Mouse (Mus musculus) kidney, adult 8-10 months (tissue): ENCODE results near the gene Stxbp3.
"Not testable (repeated sequence)": the region's sequence is repeated elsewhere in the genome, so short reads cannot be mapped to it uniquely, and the experiment has no call there.

ENCODE experiments used
- DNase-seq, 2 experiments: peaks; one replicate each; pipeline ENCODE4 v3.0.0; 2022

Gene Stxbp3

DNA sequence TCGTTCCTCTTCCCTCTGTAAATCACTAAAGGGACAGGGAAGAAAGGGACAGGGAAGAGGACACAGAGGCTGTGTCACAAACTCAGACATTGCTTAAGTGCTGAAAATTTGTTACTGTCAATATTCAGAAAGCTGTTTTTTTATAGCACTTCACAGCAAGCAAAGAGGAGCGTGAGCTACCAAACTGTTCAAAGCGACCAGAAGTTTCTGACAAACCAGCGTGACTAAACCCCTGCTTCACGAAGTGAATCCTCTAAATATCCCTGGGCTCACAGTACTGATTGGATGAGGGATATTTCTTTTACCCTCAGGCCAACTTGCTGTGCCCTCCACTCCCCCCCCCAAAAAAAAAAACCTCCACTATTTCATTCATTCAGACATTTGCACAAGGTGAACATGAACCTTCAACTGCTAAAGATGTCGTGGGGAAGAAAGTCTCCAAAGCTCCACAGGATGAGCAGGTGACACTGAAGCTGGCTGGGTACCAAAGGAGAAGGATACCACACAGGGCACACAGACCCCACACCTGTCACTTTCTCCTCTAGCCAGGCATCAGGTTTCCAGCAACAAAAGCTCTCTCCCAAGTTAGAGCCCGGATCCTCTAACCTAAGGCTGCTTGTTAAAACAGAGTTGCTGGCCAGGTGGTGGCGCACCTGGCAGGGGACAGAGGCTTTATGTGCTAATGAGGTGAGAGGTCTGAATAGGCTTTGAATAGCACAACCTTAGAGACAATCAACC is 16.2 kb upstream of the Stxbp3 start:
- peak; percentile 29 to 52 for DNase-seq

DNA sequence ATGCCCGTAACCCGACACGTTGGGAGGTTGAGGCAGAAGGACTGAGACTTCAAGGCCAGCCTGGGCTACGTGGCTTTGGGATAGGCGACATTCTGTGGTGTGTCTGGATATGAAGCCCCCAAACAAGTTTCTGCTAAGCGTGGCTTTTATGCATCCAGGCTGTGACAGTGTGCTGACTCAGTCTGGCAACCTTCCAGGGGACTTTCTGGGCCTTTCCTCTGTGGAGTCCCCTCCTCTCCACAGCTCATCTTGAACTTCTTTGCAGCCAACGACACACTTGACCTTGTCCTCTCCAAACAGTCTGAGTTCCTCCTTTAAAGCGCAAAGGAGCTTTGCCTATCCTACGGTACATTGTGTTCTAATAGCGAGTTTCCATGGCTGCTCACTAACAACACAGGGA is 15.5 kb upstream of the Stxbp3 start:
- no peak for DNase-seq

DNA sequence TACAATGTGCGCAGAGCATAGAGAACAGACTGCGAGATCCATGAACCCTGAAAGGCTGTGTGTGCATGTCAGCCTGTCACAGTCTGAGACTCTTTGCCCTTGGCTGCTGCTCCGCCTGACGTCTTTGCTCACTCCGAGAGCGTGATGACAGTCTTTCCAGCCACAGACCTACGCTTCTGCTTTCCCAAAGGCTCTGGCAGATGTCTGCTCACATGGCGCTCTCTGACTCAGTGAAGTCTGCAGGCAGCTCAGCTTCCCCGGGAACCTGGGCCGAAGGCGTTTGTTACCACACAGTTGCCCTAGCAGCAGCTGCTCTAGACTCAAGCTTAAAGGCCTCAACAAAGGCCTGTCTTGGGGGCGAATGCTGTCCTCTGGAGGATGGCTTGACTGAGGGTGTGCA is 15.0 kb upstream of the Stxbp3 start:
- DNase-seq: no peak

DNA sequence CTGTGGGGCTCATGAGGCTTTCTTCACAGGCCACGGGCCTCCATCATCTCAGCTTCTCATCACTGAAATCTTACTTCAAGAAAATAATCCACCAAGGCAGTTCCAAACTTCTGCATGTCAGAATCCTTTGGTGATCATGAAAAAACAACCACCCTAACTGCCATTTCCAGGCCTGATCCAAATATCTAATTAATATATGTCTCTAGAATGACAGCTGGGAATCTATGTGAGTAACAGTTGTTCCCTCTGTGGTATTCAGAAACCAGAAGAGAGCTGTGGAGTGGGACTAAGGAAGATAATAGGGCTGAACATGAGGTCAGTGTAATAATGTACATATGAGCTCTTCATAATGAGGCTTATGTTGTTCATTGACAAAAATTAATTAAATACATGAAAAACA is 12.9 kb upstream of the Stxbp3 start:
- DNase-seq: no peak

DNA sequence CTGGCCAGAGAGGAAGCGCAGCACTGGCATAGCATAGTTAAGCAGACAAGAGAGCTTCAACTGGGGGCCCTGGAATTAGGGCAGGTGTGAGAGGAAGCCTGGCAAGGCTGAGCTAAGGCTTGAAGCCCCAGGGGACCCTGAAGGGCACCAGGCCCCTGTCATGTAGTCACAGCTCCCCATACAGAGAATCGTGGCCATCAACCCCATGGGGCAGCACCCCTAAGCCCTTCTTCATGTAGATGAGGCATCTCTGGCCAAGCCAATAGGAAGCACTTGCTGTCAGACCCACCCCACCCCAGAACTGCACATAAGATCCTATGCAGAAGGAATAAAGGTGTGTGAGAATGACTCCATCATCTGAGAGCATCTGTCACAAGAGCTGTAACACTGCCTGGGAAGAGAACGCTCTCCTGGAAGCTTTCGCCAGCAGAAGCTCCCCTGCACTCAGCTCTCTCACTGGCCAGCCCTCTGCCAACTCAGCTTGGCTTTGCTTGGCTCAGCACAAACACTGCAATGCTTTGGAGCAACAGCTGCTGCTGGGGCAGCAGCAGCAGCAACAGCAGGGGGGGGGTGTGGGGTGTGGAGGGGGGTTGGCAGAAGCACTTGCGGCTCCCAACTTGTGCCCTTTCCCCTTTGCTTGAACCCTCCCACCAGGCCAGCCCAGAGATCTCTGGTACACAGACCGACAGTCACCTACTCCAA is 11.8 kb upstream of the Stxbp3 start:
- peak in 1 of 2 experiments; percentile 21 for DNase-seq

DNA sequence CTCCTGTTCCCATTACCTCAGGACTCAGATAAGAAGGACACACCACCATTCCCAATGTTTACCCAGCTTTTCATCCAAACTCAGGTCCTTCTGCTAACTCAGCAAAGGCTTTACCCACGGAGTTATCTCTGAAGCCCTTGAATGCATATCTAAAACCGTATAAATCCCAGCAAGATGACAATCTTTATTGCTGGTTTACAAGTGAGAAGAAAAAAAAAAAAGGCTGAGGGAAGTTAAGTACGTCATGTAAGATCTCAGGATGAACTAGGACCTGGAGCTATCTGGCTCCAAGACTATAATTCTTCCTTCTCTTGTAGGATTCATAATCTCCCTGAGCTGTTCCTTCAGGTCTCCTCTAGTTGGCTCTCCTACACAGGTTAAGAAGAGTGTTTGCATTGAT is 11.2 kb upstream of the Stxbp3 start:
- no peak for DNase-seq

DNA sequence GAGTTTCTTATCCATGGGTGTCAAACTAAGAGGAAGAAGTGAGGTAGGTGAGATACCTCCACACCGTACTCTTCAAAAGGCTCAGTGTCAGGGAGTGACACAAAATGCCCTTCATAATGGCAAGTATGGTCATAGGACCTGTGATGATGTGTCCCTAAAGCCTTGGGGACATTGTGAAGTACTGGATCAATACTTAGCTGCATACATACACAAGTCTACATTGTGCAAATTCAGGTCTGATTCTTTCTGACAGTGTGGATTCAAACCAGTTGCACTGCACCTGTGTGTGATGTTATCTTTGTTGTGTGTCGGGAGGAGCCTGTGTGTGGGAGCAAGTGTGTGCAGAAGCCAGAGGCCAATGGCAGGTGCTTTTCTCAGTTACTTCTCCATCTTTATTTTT is 10.7 kb upstream of the Stxbp3 start:
- no peak for DNase-seq

DNA sequence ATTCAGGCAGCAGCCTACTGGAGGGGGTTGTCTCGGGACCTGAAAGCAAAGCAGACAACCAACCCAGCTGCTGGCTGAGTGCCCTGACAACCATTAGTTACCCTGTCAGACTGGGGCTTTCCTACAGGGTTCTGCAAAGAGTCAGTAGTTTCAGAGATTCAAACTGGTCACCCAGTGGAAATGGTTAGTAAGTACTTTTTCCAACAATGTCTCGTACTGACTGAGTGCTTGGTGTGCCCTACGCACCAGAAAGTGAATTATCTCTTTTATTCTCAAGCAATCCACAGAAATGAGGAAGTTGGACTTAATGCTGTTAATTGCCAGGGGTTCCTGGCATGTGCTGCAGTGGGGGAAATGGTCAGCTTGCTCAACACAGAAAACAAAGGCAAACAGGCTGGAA is 10.2 kb upstream of the Stxbp3 start:
- peak in 1 of 2 experiments; percentile 22 for DNase-seq

DNA sequence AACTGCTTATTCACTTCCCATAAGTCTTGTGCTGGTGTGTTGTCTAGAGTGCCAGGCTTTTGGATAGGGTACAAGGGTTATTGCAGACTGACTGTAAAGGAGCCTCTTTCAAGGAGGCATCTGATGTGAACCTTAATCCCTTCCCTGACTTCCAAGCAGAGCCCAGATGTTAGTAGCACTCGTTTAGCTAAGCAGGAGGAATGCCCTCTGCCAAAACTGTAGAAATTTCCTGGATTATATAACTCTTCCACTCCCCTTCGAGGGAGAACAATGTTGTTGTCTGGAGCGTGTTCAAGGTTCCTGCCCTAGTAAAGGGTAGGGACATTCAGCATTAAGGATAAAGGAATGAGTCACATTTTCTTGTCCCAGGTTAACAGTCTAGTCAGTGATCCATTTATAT is 6.3 kb upstream of the Stxbp3 start:
- DNase-seq: peak in 1 of 2 experiments; percentile 56

DNA sequence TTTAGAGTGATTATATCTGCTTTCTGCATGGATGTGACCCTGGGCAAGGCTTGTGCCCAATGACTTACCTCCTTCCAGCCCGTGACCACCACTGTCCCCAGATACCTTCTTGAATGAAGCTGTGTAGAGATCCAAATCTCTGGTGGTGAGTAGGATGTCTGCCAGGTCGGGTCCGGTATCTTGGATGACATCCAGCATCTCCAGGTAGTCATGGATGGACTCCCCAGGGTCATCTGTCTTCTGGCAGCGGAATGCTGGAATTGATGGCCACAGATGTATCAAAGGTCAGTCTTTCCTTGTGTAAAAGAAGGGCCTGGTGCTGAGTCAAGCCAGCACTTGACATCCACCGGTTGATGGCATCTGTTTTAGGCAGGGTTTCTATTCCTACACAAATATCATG is 4.2 kb upstream of the Stxbp3 start:
- DNase-seq: peak; percentile 68 to 80

DNA sequence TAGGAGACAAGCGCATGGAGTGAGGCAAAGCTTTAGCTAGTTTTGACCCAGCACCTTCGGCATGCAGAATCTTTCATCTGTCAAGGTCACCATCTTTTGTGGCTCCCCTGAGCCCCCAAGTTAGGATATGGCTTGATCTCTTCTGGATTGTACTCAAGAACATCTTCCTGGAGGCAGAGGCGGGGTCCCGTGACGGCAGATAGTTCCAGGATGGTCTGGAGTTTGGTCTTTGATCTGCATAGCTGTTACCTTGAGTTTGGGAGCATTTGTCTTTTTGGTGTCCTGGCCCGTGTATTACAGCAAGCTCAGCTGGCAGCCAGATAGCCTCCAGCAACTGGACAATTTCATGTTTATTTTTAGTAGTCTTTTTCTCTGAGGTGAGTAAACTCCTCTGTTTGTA is 3.7 kb upstream of the Stxbp3 start:
- peak in 1 of 2 experiments; percentile 16 for DNase-seq

DNA sequence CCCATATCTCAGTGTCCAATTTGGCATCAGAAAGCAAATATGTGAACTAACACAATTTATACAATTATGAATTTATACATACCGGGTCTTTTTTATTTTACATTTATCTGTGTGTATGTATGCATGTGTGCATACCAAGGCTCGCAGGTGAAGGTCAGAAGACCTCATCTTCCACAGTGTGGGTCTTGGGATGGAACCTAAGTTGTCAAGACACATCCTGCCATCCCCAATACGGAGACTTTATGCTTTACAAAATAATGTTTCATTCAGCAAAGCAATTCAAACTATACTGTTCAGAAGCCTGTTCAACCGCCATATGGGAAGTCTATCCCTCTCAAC is 359 bp upstream of the Stxbp3 start:
- DNase-seq: no peak

DNA sequence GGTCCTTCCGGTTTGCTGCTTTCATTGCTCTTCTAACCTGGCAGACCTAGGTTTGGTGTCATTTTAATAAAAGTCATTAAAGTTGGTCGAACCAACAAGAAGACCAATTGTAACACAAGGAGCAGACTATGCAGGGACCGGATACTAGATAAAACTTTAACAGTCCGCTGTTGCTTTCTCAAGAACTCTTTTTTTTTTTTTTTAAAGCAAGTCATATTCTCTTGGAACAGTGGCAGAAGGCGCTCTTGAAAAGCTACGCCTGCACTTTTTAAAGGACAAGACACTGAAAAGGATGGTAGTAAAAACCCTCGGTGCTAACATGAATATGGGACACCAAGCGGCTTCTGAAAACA is 703 bp downstream of the Stxbp3 start:
- DNase-seq: no peak

DNA sequence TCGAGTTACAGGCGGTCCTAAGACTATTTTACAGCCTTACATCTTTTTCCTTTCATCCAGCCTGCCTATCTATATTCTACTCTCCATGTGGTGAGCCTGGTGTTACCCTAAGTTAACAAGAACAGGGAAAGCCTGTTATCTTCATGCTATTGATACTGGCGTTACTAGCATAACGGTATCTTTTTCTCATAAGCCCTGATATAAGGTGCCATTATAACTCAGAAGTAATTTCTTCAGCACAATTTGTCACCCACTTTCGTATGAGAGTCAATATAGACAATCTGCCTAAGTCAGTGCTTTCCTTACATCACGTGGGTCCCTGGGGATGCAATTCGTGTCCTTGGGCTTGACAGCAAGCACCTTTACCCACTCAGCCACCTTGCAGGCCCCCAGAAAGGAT is 1.3 kb downstream of the Stxbp3 start:
- no peak for DNase-seq

DNA sequence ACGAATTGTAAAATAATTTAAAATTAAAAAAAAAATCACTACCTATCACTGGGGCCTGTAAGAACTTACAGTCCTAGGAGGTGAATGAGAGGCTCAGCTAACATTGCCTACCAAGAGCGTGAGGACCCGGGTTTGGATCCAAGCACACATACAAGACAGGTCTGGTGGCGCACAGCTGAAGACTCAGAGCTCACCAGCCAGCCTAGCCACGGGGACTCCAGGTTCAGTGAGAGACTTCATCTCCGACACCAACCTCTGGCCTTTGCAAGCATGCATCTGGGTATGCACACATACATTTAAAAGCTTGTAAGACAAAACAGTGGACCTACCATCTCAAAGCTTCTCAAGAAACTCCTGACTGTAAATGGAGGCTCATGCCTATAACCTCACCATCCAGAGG is 3.4 kb downstream of the Stxbp3 start:
- DNase-seq: no peak

DNA sequence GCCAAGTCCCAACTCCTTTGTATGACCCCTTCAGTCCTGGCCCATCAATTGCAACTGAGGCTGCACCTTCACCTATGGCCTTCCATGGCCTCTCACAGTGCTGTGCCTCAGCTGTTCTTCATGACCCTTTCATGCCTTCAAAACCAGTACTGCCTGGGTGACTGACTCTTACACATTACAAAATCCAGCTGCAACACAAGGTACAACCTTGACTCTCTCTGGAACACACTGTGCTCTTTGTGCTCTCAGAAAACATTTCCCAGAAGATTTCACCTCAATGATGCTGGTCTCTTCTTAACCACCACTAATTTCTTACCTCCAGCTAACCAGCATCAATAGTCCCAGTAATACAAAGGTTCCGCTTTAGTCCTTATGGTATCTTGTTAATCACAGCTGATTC is 6.6 kb downstream of the Stxbp3 start:
- DNase-seq: not testable (repeated sequence)

DNA sequence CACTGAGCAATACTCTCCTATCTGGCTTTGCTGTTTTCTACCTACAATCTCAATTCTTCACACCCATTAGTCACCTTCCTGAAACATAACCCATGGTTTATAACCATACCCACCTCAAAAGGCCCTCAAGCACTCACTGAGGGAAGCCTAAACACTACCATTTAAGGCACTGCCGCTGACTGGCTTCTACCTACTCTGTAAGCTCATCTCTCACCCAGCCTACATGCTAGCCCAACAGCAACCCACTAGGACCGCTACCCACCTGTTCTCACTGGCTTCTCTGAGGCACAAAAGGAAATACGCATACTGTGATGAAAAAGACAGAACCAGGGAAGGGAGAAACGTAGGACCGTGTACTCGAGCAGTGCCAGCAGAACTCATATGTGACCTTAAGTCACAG is 8.6 kb downstream of the Stxbp3 start:
- DNase-seq: no peak

DNA sequence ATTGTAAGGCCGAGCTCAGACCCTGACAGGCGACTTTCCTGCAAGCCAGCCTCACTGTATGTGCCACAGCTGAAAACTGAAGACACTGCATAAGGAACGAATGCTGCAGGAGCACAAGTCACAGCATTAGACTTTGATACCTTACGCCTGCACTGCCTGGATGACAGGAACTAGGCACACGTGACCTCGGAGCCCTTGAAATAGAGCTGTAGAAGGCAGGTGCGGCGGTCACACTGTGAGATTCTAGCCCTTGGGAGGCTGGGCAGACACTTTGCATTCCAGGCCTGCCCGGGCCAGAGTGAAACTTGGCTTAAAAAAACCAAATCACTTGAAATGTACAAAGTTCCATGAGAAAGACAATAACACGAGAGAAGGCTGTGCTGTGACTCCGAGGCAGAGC is 9.8 kb downstream of the Stxbp3 start:
- DNase-seq: peak; percentile 83 to 84

DNA sequence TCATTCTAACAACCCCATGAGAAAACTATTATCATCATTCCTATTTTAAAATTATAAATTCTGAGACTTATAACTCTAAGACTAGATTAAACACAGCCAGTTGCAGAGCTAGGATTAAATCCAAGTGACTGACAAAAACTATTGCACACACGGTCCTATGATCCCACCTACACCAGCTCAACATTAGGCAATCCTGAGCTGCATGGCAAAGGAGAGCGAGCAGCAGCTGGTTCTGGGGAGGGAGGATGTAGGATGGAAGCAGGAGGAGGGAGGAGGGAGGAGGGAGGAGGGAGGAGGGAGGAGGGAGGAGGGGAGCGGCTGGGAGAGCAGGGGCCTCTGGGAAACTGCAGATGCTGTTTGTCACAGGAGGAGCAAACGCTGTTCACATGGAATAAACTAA is 24.7 kb downstream of the Stxbp3 start:
- no peak for DNase-seq

DNA sequence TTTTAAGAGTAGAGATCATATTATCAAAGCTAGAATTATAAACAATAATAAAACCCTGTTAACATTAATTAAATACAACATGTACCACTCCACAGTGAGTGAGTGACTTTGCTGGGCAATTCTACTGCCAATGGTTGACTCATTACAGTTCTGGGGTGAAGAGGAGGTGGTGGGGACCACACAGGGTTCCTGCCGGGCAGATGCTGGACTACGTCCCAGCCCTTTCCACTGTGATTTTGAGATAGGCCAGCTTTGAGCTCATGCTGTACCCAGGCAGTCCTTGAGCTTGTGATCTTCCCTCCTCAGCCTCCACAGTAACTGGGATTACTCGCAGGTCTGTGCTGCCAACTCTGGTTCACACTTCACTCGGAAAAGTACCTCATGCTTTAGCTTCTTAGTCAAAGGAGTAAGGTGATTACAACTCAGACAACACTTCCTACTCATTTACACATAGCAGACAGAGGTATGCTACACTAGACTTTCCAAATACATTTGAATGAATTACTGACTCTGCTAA is 29.5 kb downstream of the Stxbp3 start:
- DNase-seq: no peak

DNA sequence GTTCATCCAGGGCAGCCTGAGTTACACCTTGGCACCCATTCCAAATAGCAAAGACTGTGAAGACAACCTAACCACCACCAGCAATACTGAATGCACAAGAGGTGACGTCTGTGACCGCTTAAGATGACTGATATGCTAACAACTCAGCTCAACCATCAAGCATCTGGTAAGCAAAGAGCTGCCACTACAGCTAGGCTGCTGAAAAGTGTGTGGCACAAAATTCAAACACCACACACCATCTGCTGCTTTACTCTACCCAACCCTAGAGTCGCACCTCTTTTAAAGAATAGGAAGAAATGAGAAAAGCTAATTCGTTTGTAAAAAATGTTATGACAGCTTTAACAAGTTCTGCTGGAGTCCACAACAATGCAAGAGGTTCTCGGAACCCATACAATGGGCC is 34.7 kb downstream of the Stxbp3 start:
- DNase-seq: no peak

DNA sequence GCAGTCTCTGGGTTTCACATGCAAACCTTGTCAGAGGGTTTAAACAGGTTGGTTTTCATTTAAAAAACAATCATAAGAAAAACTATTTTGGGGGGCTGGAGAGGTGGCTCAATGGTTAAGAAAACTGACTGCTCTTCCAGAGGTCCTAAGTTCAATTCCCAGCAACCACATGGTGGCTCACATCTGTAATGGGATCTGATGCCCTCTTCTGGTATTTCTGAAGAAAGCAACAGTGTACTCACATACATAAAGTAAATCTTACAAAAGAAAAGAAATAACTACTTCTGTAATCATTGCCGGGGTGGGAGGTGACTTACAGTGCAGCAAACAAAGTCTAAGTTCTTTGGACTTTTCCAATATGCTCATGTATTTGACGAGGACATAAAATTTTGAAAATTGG is 42.0 kb downstream of the Stxbp3 start:
- no peak for DNase-seq

DNA sequence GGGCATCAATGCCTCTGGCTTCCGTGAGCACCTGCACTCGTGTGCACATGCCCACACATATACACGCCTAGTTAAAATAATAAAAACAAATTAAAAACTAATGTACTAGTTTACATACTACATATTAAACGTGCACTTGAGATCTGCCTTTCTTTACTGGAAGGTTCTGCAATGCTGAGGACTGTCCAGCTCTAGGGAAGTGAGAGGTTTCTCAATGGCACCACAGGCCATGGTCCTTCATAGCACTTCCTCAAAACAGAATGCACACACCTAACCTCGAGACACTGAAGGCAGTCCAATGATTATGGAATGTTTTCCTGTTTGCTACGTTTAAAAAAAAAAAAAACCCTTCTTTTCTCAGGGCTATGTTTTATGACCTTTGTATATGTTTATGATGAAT is 42.6 kb downstream of the Stxbp3 start:
- no peak for DNase-seq

DNA sequence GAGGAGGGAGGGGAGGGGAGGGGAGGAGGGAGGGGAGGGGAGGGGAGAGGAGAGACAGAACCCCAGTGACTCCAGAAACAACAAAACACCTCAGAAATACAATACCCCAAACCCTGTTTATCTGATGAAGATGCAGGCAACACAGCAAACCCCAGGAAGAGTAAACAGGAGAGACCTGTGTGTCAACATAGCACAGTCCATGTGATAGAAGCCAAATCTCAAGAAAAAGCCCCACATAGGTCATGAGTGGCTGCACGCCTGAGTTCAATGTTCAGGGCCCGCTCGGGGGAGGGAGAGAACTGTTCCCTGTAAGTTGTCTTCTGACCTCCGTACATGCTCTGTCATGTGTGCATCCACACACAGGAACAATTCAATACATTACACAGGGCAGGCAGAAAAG is 43.9 kb downstream of the Stxbp3 start:
- DNase-seq: no peak
